Mouse (Mus musculus) adrenal gland, postnatal 14 days (tissue): ENCODE results near the gene Agap1. TPM values are rescaled to one million over a fixed set of nuclear protein-coding genes. Genes with fewer than 3 reads are reported as not detected.

Experiments used
- DNase-seq: peaks from one replicate; pipeline ENCODE4 v3.0.0; 2021; ENCODE audit warnings: mixed read lengths
- total RNA-seq: library from RNA; stranded (reverse); gene quantifications from 2 replicates; pipeline ENCODE4 v1.2.3, GENCODE M21; 2021

The Agap1 gene
- total RNA-seq, 1 experiment from 2014 or later, result 56.2 TPM

DNA sequence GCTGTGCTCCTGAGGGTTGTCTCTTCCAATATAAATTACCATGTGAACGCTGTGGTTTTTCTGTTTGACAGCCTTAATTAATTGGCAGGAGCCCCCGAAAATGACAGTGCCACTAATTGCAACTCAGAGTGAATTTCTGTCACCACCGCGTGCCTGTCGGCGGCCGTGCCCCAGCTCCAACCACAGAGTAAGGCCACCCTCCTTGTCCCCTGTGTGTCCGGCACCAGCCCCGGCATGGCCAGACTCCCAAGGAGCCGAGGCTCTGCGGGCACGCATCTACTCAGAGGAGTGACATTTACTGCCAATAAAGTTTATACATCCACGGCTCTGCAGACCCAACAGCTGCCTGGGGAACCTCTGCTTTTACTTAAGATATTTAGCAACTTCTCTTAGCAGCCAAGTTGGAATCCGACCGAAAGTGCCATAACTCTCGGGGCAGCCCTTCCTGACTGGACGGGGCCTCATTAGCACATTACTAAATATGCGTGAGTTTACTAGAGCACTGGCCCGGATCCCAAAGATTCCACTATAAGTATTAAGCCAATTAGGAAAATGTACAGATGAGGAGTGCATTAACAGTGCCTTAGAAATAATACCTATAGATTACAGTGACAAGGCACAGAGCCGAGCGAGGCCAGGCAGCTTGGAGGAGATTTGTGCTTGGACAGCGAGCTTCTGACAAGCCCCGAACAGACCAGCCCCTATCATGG lies 394.7 kb downstream of the Agap1 start:
- no peak for DNase-seq

GRCm38 (mm10) chr1:89849861-89850230 lies 395.2 kb downstream of the Agap1 start:
- no peak for DNase-seq

- DNase-seq, result no peak
Observed at GRCm38 (mm10) chr1:89850681-89851414, 396.2 kb downstream of the Agap1 start.

DNA sequence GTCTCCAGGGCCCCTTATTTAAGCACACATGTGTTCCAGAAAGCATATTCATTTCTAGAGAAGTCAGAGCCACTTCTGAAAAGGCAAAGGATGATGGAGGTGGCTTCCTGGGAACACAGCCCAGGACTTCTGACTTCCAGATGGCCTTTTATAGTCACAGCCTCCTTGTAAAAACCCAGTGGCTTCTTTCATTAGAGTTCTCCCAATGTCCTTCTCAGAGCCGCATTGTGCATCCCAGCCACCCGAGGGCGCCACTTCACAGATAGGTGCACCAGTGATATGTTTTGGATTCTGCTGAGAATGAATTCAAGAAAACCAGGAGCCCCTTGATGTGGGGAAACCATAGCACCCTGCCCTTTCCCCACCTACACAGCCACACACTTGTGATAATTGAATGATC lies 404.6 kb downstream of the Agap1 start:
- peak; percentile 71 for DNase-seq

GRCm38 (mm10) chr1:89860017-89860730 lies 405.6 kb downstream of the Agap1 start:
- peak; percentile 61 for DNase-seq

GRCm38 (mm10) chr1:89865787-89866186 lies 411.2 kb downstream of the Agap1 start:
- DNase-seq, result no peak

DNA sequence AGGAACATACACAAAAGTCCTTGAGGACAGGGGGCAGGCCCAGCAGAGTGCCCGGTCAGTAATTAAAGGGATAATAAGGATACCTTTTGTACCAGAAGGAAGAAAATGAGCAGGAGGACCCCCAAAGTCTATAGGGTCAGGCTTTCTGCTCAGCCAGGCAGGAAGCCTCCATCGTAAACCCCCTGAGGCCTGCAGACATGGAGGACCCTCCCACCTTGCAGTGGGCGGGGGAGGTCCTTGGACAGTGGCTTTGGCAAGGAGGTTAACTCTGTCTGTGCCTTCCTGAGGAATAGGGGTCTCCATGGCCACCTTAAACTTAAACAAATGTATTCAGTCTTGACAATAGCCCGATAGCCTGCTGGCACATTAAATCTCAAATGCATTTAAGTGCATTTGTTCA lies 413.2 kb downstream of the Agap1 start:
- no peak for DNase-seq

GRCm38 (mm10) chr1:89870134-89870905 lies 415.7 kb downstream of the Agap1 start:
- no peak for DNase-seq

DNA sequence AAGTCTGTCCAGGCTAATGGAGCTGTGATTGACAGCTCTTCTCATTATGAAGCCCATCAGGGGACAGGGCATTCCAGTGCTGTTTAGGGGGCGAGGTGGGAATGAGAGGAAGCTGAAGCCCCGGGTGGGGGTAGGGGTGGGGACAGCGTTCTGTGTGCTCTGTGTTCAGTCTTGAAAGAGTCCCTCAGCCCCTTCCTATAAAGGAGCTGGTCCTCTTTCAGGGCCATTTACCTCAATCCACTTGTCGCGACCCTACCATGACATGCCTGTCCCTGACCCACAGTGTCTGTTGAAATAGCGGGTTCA lies 416.3 kb downstream of the Agap1 start:
- no peak for DNase-seq

DNA sequence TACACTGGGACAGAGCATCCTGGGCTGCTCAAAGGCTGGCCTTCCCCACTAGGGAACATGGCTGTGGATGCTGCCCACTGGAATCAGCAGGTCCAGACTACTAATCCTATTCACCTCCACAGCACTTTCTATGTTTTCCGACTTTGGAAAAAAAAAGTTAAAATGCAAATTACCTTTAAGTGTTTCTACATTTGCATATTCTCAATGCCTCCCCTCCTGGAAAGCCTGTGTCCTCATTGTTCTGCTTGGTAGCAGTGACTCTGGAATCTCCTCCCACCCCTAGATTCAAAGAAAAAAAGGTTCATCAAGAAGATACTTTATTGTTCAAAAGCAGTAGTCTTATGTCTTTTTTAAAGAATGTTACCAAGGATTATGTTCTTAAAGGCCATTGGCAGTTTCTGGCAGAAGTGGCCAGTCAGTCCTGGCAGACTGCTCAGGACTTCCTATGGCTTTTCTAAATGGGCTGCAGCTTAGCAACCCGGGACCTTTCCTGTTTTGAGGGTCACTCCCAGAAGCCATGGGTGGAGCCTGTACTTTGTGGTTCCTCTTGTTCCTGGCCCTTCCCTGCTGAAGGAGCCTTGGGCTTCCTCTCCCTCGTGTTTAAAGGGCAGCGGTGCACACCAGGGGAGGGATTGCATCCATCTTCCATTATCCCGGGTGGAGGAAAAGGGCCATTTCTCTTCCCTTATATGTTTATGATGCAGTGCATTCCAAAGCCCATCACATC lies 421.9 kb downstream of the Agap1 start:
- DNase-seq, result peak; percentile 26

GRCm38 (mm10) chr1:89878496-89878895 lies 423.9 kb downstream of the Agap1 start:
- no peak for DNase-seq

DNA sequence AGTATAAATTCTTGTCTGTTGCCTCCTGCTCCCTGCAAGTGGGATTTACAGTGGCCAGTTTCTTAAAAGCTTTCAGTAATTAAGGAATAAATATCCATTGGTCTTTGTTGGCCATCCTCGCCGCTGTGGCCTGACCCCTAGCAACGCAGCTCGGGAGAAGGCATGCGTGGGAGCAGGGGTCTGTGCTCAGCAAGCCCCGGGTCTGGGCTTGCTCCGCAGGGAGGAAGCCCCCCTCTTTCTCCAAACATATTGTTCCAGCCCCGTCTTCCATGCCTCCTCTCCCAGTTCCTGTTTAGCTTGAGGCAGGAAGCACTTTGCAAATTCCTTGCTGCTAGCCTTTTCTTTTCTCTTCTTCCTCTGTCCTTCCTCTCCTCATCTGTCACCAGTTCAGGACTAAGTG lies 425.6 kb downstream of the Agap1 start:
- DNase-seq, result no peak

DNA sequence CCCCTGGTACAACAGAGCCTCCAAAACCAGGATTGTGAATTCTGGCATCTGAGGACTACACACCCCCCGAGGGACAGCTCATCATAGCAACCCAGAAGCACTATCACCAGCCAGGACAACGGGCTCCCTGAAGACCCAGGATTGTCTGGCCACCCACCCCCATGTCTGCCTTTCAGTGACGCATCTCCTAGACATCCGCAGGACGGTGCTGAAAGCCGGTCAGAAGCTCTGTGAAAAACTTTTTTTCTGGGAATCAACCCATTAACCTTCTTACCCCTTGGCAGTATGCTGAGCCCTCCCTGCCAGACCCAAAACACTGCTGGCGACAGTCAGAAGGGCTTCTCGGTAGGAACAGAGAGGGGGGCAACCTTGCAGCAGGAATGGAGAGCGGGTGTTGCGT lies 426.2 kb downstream of the Agap1 start:
- DNase-seq, result no peak

- no peak for DNase-seq
Observed at GRCm38 (mm10) chr1:89884335-89884734, 429.7 kb downstream of the Agap1 start.

DNA sequence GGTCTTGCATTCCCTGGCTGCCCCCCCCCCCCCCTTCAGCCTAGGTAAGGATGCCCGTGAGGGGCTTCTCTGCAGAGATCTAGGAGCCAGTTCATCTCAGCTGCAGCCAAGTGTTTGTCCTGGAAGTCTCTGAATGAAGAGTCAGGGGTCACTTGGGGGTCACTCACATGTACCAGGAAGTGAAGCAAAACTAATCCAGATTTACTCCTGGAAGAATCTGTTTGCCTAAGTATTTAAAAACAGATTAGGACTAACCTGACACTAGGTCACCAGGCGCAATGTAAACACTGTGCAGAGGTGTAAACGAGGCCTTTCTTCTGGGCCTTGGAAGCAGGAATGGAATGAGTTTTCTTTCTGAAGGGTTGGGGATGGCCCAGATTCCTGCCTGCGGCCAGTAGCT lies 431.1 kb downstream of the Agap1 start:
- DNase-seq, result no peak

- no peak for DNase-seq
Observed at GRCm38 (mm10) chr1:89891400-89891799, 436.8 kb downstream of the Agap1 start.

DNA sequence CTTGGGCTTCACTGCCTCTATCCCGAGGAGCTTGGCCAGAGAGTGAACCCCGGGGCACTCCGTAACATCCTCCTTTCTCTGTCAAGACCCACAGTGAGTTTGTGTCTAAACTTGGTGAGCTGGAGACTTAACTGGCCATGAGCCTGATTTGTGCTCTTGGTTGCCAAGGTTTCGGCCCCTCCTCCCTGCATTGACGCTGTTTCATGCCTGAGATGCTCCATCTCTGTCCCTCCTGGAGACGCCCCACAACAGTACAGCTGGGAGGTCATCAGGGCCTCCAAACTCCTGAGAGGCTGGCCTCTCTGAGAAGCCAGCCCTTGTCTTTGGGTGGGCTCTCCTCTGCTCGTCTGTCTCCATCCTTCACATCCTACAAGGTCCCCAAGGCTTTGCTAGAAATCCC lies 437.7 kb downstream of the Agap1 start:
- DNase-seq, result peak; percentile 27

GRCm38 (mm10) chr1:89895801-89896200 lies 441.2 kb downstream of the Agap1 start:
- no peak for DNase-seq

DNA sequence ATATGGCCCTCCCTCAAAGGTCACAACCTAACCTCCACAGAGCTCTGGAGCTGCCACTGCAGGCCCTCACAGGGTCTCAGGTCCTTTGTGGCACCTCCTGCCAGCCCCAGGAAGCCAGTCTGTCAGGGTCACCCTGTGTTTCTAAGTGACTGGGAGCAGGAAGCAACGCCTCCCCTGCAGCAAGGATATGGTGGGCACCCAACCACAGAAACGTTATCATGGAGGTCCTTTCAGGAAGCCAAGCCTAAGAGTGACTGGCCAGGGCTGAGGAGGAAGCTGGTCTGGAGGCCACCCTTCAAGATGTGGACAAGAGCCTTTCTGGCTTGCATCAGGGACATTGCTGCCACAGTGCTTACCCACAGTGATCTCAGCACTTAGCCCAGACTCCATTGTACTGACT lies 444.4 kb downstream of the Agap1 start:
- no peak for DNase-seq

DNA sequence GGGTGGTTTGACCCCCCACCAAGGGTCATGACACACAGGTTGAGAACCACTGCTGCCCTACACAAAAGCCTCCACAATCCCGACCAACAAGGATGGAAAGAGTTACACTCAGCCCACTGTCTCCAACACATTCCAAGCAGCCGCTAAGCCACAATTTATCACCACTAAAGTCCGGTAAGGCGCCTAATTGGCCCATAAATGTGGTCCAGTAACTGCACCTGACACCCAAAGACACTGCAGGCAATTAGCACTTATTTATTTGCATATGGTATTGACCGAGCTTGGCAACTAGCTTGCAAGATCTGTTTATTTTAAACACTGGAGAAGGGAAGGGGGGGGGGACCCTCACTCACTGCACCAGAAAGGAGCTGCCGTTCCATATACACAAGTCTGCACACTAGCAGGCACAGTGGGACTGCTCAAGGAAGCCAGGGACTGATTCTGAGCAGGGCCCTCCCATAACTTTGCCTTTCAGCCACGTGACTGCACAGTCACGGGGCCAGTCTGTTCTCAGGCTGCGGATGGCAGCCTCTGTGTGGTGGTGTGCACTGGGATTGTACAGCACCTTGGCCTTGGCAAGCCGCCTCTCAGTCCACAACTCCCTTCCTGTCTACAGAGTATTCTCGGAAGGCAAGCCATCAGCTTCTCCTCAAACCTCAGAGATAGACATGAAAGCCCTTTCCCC lies 445.3 kb downstream of the Agap1 start:
- no peak for DNase-seq

DNA sequence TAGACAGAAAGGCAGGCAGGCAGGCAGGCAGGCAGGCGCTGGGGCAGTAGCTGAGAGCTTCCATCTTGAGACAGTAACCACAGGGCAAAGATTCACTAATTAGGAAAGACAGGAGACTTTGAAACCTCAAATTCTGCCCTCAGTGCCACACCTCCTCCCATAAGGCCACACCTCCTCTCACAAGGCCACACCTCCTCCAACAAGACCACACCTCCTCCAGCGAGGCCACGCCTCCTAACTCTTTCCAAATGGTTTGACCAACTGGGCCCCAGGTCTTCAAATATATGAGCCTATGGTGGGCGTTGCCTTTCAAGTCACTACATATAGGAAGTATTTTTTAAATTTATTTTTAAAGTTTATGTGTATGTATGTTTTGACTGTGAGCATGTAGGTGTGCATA lies 446.8 kb downstream of the Agap1 start:
- no peak for DNase-seq
